ENCODE assay signal across 8 mouse cellular contexts in genomic region chr5:110101716-110102347, GRCm38 (mm10). TPM values are rescaled to one million over a fixed set of nuclear protein-coding genes. Genes with fewer than 3 reads are reported as not detected.
DNase-seq lines count a peak whose midpoint lies in the region; ATAC-seq and TF ChIP-seq lines count a peak whose summit lies in the region.

No protein-coding gene starts in this region.

- peaks cover 38% of the 10 kb centered on the region for H3K36me3 ChIP-seq in kidney, embryonic 14.5 days (ENCODE audit: control insufficient read depth, insufficient read depth, low read length)
- peaks cover 41% of the 10 kb centered on the region for H3K36me3 ChIP-seq in limb, embryonic 15.5 days
- H3K36me3 ChIP-seq in thymus, adult 2 months (ENCODE audit: control insufficient read depth, insufficient read depth, low read length) = peaks cover 3% of the 10 kb centered on the region; the same call in 1 of the 2 replicates

- no peak for TF ChIP-seq CTCF in thymus, adult 2 months (IDR thresholded peaks at IDR 0.05; ENCODE audit: borderline replicate concordance, control insufficient read depth, extremely low read depth, insufficient read depth, low read length, poor library complexity)

- peak; percentile 66 for DNase-seq in layer of hippocampus, adult 11-12 months (ENCODE audit: low spot score)
- no peak for DNase-seq in layer of hippocampus, adult 9-10 months (ENCODE audit: low spot score)
- peak; percentile 77 for DNase-seq in cerebellum, adult 9-10 months
- peak; percentile 63 to 78 for DNase-seq in frontal cortex, postnatal 10 days (ENCODE audit: low spot score in 2 of 2)
- peak; percentile 44 for DNase-seq in neural tube, embryonic 10.5 days (ENCODE audit: extremely low spot score, low spot score)
- DNase-seq in thymus, adult 2 months = peak; percentile 37

- H3K9ac ChIP-seq in kidney, embryonic 14.5 days (ENCODE audit: low read depth, low read length) = no peak overlapping the region
- no peak overlapping the region for H3K9ac ChIP-seq in limb, embryonic 15.5 days

- no peaks in the 10 kb centered on the region for H3K9me3 ChIP-seq in kidney, embryonic 14.5 days (ENCODE audit: control insufficient read depth, low read length)
- H3K9me3 ChIP-seq in limb, embryonic 15.5 days = no peaks in the 10 kb centered on the region

- no peak overlapping the region for H3K27ac ChIP-seq in kidney, embryonic 14.5 days (ENCODE audit: low read depth, low read length)
- no peak overlapping the region for H3K27ac ChIP-seq in limb, embryonic 15.5 days
- no peak overlapping the region for H3K27ac ChIP-seq in thymus, adult 2 months (ENCODE audit: control insufficient read depth, insufficient read depth, low read length)

- ATAC-seq in kidney, embryonic 14.5 days (ENCODE audit: low FRiP score, low TSS enrichment) = peak; percentile 37
- peak; percentile 12; the same call in 1 of the 2 replicates for ATAC-seq in limb, embryonic 15.5 days (ENCODE audit: insufficient number of reproducible peaks, low FRiP score, low TSS enrichment, low read depth)

- peak overlapping the region; percentile 59 for H3K4me2 ChIP-seq in kidney, embryonic 14.5 days (replicated peaks; ENCODE audit: low read depth, low read length)
- H3K4me2 ChIP-seq in limb, embryonic 15.5 days = peak overlapping the region; percentile 62

- no peak for TF ChIP-seq POLR2A in thymus, adult 2 months (IDR thresholded peaks at IDR 0.05; ENCODE audit: control insufficient read depth, extremely low read depth, insufficient read depth, low read length, poor library complexity)

- peaks cover 24% of the 10 kb centered on the region for H3K4me1 ChIP-seq in kidney, embryonic 14.5 days (ENCODE audit: control insufficient read depth, insufficient read depth, low read length)
- peaks cover 37% of the 10 kb centered on the region for H3K4me1 ChIP-seq in limb, embryonic 15.5 days
- H3K4me1 ChIP-seq in thymus, adult 2 months (replicated peaks; ENCODE audit: control insufficient read depth, insufficient read depth, low read length) = peaks cover 45% of the 10 kb centered on the region

- no peaks in the 10 kb centered on the region for H3K27me3 ChIP-seq in kidney, embryonic 14.5 days (ENCODE audit: control insufficient read depth, insufficient read depth, low read length)
- H3K27me3 ChIP-seq in limb, embryonic 15.5 days = peaks cover 6% of the 10 kb centered on the region; the same call in 1 of the 2 replicates
- H3K27me3 ChIP-seq in thymus, adult 2 months (ENCODE audit: control insufficient read depth, insufficient read depth, low read length) = no peaks in the 10 kb centered on the region

- H3K4me3 ChIP-seq in kidney, embryonic 14.5 days (ENCODE audit: low read length) = peak overlapping the region; percentile 34
- peak overlapping the region; percentile 34 for H3K4me3 ChIP-seq in limb, embryonic 15.5 days
- peak overlapping the region; percentile 46 for H3K4me3 ChIP-seq in thymus, adult 2 months (ENCODE audit: control insufficient read depth, insufficient read depth, low read length)

- WGBS in kidney, embryonic 14.5 days = 20% methylated on average over 34 of the region's 34 CpGs
- 16% methylated on average over 34 of the region's 34 CpGs for WGBS in limb, embryonic 15.5 days
- 28% methylated on average over 34 of the region's 34 CpGs for WGBS in thymus, adult 2 months

RNA-seq across cellular contexts. Expression of gene Plcxd1, which starts 2.1 kb away (rescaled TPM):
- polyA plus RNA-seq in kidney, embryonic 14.5 days (2014; fragmentation: Nextera tagmentation; extraction: Ambion mirVana) = 1.2 and 1.4 TPM in 2 replicates
- 1.2 and 2.5 TPM in 2 replicates for polyA plus RNA-seq in limb, embryonic 15.5 days (2015; fragmentation: Nextera tagmentation; extraction: Ambion mirVana)
- 3.9 and 5.0 TPM in 2 replicates for polyA plus RNA-seq in thymus, adult 2 months (2012; rRNA removed)

RNA-seq across cellular contexts. Expression of gene Gtpbp6, which starts 6.2 kb away (rescaled TPM):
- 32.1 and 32.5 TPM in 2 replicates for polyA plus RNA-seq in kidney, embryonic 14.5 days (2014; fragmentation: Nextera tagmentation; extraction: Ambion mirVana)
- polyA plus RNA-seq in limb, embryonic 15.5 days (2015; fragmentation: Nextera tagmentation; extraction: Ambion mirVana) = 33.2 and 33.9 TPM in 2 replicates
- 260 and 301 TPM in 2 replicates for polyA plus RNA-seq in thymus, adult 2 months (2012; rRNA removed)

RNA-seq across cellular contexts. Expression of gene Gm35315, which starts 7.6 kb away (rescaled TPM):
- polyA plus RNA-seq in kidney, embryonic 14.5 days (2014; fragmentation: Nextera tagmentation; extraction: Ambion mirVana) = 1.5 and 1.6 TPM in 2 replicates
- 1.2 and 1.3 TPM in 2 replicates for polyA plus RNA-seq in limb, embryonic 15.5 days (2015; fragmentation: Nextera tagmentation; extraction: Ambion mirVana)
- 0.30 and 0.31 TPM in 2 replicates for polyA plus RNA-seq in thymus, adult 2 months (2012; rRNA removed)

RNA-seq across cellular contexts. Expression of gene Zfp605, which starts 8.1 kb away (rescaled TPM):
- 5.2 and 6.1 TPM in 2 replicates for polyA plus RNA-seq in kidney, embryonic 14.5 days (2014; fragmentation: Nextera tagmentation; extraction: Ambion mirVana)
- polyA plus RNA-seq in limb, embryonic 15.5 days (2015; fragmentation: Nextera tagmentation; extraction: Ambion mirVana) = 4.8 and 4.9 TPM in 2 replicates
- 0.73 and 0.80 TPM in 2 replicates for polyA plus RNA-seq in thymus, adult 2 months (2012; rRNA removed)

RNA-seq across cellular contexts. Expression of gene Gm17655, which starts 29.5 kb away (rescaled TPM):
- polyA plus RNA-seq in kidney, embryonic 14.5 days (2014; fragmentation: Nextera tagmentation; extraction: Ambion mirVana) = 5.1 and 5.3 TPM in 2 replicates
- 2.4 and 3.2 TPM in 2 replicates for polyA plus RNA-seq in limb, embryonic 15.5 days (2015; fragmentation: Nextera tagmentation; extraction: Ambion mirVana)
- polyA plus RNA-seq in thymus, adult 2 months (2012; rRNA removed) = 0.32 and 0.98 TPM in 2 replicates
